Mouse (Mus musculus) hematopoietic stem cell, adult 5-6 weeks (primary cell): Measurements from ENCODE around the gene Adamts12. TPM values are rescaled to one million over a fixed set of nuclear protein-coding genes. Genes with fewer than 3 reads are reported as not detected.
A peak's percentile ranks its signal among the peaks of the same experiment; 100 is the strongest.

Source experiments
- ATAC-seq, 2 experiments: fragments of 125-278 bp in 1 of 2; replicated peaks in 1 of 2; 2 replicates each; pipeline ENCODE4 v1.8.0; 2016 to 2017; ENCODE audit warnings: inconsistent platforms in 2 of 2, mild to moderate bottlenecking in 2 of 2, moderate number of reproducible peaks in 2 of 2, low read depth in 1 of 2, moderate TSS enrichment in 1 of 2; ENCODE audit not compliant: low FRiP score in 2 of 2, poor library complexity in 2 of 2, severe bottlenecking in 2 of 2, insufficient read depth in 1 of 2, low TSS enrichment in 1 of 2
- total RNA-seq: library from RNA; stranded (forward); fragments of 172-1452, 232-1000 nt; gene quantifications from 2 replicates; pipeline ENCODE4 v1.2.3, GENCODE M21; 2017

The Adamts12 gene
- total RNA-seq, 1 experiment from 2014 or later = 0.74 TPM

DNA sequence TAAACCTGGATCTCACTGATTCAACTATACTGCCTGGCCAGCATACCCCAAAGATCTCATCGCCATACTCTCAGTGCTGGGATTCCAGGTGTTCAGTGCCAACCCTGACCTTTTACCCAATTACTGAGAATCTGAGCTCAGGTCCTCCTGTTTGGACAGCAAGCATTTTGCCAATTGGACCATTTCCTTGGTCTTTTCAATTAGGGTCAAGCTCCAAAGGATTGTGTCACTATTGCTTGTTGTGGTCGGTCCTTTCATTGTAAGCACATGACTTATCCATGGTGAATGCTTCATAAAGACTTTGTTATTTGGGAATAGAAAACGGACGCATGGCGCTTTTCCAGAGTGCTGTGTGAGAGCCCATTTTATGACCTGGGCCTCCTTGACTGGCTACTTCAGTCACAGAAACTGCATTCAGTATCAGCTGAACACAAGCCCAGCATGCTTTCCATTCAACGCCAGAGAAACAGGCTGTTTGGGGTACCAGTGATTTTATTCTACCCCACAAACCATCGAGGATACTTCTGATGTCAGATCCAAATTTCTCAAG lies 133.7 kb downstream of the Adamts12 start:
- no peak for ATAC-seq

DNA sequence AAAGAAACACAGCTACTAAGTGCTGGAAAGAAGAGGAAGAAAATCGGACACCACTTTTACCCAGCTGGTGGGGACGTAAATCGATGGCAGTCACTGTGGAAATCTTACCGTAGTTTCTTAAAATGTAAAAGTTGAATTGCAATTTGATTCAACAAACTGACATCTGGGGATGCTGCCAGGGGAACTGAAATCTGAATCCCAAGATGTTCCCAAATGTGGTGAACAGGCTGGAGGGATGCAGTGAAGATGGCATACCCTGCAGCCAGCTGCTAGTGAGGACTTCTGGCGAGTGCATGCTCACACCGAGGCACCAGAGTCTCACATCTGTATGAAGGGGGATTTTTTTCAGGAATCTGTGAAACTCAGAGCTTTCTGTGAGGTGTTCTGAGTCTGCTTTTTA lies 138.5 kb downstream of the Adamts12 start:
- no peak for ATAC-seq

DNA sequence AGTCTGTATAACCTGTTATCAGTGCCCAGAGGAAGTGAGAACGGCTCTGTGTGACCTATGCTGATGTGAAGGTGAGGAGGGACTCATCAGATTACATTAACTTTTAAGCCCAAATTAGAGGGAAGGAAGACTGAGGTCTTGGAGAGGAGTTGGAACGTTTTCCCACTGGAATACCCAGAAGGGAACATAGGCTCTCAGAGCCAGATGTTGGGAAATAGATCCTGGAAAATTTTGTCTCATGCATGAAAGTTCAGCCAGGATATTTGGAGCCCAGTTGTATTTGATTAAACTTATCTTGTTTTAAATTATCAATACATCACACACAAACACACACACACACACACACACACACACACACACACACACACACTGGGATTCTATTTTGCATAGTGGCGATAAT lies 140.3 kb downstream of the Adamts12 start:
- no peak for ATAC-seq

DNA sequence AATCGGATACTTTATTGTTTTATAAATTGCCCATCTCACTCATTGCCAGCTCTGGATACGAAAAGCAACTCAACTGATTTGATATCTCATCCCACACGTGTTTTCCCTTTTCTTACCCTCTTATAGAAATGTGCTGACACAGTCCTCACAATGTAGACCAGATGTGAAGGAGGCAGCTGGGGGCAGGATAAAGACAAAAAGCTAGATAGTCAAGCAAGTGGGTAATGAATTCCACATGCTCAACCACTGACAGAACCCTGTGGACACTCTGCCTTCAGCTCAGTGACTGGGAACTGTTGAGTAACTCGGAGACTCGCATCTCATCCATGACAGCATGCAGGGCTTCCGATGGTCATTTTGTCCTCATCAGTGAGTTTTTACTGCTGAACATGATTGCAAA lies 146.4 kb downstream of the Adamts12 start:
- ATAC-seq = no peak

DNA sequence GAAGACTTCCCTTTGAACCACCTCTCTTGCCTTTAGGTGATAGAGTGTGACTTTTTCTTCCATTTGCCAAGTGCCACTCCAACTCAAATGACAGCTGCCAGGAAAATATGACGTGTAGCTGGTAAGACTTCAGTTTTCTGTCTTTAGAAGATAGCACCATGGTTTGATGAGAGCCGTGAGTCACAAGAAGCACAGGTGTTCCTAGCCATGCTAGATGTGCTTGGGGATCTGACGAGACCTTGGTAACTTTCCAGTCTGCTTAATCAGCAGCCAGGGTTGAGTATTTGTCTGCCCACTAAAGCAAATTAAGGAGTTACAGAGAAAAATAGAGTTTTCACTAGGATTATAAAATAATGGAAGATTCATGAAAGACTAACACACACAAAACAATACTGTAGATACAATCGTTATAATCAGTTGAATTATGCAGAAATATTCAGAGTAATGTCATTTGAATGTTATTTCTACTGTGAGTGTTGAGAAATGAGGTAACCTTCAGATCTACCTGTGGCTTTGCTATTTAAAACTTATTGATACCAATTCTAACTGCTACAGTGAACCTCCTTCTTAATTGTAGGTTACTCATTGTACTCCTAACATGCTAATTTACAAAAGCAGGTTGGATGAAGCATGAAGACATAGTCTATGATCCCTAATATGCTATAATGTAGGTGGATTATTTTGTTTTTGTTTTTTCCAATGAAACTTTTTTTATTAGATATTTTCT lies 169.5 kb downstream of the Adamts12 start:
- ATAC-seq = no peak

DNA sequence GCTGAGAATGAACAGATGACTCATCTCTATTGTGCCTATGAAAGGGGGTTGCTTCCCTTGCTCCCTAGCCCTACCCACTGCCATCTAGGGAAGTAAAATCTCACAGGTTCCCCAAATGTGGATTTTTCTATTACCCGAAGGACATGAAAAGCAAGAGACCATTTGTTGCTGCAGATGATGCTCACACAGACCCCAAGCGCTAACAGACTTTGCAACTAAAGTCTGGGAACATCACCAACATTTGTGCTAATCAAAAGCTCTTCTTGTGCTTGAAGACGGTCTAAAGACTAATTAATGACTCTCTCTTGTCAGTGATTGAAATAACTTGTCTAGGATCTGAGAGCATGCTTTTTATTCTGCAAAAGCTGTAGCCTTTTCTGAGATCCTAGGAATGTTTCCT lies 175.8 kb downstream of the Adamts12 start:
- ATAC-seq = no peak

DNA sequence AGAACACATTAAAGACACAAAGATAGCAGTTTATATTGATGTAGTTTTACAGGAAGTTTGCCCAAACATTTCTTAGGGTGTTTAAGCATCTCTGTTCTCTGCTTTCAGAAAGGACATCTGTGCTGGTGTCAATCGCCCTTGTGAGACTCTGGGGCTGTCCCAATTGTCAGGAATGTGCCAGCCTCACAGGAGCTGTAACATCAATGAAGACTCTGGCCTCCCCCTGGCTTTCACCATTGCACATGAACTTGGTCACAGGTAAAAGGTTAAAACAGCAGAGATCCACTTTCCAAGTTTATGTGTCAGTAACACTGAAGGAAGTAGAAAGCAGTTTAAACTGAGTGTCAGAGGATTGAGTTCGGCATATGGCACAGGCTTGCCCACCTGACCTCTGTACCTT lies 176.7 kb downstream of the Adamts12 start:
- ATAC-seq = no peak

DNA sequence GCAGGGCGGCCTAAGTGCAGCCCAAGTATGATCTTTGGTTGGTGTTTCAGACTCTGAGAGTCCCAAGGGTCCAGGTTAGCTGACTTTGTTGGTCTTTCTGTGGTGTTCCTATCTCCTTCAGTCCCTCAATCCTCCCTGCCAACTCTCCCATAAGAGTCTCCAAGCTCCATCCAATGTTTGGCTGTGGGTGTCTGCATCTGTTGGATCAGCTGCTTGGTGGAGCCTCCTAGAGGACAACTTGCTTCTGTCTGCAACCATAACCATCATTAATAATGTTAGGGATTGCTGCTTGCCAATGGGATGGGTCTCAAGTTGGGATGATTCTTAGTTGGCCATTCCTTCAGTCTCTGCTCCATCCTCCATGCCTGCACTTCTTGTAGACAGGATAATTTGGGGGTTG lies 181.8 kb downstream of the Adamts12 start:
- no peak for ATAC-seq

DNA sequence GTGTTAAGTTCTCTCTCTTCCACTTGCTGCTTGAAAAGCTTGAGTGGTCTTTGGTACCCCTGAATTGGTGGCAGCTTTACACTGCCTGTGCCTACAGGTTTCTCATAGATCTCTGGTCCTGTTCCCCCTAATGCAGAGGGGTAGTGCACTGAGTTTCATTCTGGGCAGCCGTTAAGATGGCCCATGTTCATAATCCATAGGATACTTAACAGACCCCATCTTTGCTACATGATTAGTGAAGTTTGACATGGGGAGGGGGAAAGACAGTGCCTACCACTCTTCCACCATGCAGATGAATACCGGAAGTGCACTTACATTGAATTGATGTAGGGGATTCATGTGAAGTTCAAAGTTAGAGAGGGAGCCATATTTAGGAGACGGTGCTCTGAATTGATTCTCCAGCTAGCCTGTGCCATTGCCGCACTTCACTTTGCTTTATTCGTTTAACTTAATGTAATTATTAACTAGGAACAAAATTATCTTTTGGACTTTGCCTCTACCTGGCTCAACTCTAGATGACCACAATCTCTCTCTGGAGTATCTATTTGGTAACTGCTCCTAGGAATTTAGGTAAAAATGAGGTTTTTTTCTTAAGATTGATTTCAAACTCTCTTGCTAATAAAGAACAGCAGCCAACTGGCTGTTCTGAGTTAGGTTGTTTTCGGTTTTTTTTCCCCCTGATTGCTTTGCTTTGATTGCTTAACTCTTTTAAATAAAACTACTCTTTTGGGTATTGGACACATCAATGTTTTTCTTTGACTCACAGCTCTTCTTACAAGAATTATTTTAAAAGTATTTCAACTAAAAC lies 214.9 kb downstream of the Adamts12 start:
- no peak for ATAC-seq

DNA sequence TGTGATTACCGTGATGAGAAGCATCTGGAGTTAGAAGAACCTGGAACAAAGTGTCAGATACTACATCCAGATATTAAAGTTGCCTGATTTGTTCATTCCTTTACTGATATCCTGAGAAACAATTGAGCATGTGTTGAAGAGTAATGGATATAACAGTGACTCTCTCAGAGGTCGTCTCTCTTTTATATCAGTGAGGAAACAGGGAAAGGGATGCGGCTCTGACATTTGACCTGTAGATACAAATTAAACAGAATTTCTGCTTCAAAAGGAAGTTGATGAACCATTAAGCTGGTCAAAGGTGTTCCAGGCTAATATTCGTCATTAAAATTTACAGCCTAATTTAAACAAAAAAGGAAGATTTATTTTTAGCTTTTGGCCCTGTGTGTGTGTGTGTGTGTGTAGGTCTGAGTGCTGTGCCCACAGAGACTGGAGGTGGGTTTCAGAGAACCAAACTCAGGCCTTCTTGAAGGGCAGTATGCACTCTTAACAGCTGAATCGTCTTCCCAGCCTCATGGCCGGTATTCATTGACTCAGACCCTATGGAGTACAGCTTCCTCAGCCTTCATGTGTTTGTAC lies 216.2 kb downstream of the Adamts12 start:
- no peak for ATAC-seq

DNA sequence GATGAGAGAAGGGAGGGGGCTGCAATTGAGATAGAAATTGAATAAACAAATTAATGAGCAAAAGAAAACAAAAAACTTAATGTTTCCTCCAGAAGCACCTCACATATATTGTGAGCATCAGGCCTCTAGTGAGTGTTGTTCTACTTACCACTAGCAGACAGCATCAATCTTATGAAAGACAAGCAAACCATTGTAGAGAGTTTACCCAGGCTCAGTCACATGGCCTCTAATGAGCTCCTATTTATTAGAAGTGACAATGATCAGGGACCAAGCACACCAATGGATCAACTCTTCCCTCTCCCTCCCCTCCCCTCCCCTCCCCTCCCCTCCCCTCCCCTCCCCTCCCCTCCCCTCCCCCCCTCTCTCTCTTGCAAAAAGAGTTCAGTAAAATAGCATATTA lies 218.6 kb downstream of the Adamts12 start:
- ATAC-seq = no peak

DNA sequence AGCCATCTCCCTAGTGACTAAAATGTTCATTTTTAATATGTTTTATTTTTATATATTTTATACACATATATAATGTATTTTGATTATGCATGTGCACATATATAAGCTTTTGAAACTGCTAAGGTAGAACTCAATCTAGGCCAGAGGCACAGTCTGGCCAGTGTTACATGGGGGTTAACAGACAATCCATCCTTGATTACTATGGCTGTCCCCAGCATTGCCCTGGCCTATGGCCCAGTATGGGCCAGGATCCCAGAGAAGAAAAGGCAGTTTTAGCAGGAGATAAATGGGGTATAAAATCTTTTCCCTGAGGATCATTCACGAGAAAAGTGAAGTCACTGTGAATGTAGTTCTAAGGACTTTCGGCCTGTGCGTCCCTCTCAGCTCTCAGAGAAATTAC lies 223.2 kb downstream of the Adamts12 start:
- no peak for ATAC-seq

DNA sequence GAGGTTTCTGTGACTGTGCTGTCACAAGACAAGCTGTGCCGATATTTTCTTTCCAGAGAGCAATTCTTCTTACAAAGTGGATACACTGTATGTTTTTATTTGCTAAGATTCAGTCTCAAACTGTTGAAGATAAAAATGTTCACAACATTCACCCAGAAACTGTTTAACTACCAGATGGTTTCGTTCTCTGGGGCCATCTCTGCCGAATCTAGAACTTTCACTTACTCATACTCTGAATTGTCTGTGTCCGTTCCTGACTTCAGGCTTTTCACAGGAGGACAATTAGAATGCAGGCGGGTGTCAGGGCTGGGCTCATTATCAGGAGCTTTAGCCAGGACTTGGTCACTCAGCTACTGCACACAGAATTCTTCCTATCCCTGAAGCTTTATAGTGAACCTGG lies 227.7 kb downstream of the Adamts12 start:
- no peak for ATAC-seq

DNA sequence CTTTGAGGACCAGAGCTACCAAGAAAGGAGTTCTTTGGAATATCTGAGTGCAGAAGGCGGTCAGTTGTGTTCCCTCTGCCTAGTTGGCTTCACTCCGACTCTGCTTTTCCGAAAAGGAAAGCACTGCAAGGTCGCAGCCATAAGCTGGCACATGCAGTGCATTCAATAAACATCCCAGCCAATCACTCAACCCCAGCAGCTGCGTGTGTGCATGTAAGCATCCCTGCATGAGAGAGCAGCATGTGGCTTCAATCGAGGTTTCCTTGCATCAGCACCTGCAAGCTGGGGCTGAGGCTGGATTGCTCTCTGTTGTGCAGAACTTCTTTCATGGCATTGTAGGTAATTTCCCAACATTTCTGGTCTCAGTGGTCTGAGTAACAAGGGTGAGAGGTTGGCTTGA lies 230.4 kb downstream of the Adamts12 start:
- no peak for ATAC-seq

DNA sequence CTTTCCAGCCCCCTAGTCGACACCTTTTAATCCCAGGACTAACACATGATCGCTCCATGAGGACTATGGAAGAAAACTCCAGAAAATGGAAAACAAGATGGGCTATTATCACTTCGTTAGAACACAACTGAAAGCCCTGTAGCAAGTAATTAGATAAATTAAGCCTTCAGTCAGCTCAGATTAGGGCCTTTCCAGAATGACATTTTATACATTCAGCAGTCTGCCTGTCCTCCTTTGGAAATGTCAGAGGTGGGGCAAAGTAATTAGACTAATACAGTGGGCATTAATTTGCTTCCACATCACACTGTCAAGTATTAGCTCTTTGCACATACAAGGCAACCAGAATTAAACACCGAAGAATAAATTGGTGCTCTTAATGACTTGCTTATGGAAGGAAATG lies 233.4 kb downstream of the Adamts12 start:
- ATAC-seq = no peak

DNA sequence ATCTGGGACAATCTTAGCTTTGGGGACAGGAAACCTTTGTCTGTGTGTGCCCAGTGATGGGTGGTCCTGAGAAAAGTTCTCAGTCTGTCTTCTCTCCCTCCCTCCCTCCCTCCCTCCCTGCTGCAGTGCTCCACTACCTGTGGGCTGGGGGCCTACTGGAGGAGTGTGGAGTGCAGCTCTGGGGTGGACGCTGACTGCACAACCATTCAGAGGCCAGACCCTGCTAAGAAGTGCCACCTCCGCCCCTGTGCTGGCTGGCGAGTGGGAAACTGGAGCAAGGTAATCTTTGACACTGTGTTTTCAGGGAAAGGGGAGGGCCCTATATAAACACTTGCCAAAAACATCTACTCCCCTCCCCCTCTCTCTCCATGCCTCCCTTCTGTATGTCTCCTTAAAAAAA lies 252.5 kb downstream of the Adamts12 start:
- ATAC-seq = no peak

DNA sequence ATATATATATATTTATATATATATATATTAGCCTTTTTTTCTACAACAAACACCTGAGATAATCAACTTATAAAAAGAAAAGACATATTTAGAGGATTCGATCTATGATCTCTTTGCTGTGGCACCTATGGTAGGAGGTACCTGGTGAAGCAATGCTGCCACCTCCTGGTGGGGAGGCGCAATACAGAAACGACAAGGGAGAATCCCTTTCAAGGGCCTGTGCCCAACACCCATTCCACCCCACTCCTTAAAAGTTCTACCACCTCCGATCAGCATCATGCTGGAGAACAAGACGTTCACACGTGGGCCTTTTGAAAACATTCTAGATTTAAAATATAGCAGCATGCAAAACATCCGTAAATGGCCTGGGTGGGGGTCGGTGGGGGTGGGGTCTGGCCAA lies 255.9 kb downstream of the Adamts12 start:
- peak in 1 of 2 experiments; percentile 46; a peak in 1 of 4 replicates for ATAC-seq

DNA sequence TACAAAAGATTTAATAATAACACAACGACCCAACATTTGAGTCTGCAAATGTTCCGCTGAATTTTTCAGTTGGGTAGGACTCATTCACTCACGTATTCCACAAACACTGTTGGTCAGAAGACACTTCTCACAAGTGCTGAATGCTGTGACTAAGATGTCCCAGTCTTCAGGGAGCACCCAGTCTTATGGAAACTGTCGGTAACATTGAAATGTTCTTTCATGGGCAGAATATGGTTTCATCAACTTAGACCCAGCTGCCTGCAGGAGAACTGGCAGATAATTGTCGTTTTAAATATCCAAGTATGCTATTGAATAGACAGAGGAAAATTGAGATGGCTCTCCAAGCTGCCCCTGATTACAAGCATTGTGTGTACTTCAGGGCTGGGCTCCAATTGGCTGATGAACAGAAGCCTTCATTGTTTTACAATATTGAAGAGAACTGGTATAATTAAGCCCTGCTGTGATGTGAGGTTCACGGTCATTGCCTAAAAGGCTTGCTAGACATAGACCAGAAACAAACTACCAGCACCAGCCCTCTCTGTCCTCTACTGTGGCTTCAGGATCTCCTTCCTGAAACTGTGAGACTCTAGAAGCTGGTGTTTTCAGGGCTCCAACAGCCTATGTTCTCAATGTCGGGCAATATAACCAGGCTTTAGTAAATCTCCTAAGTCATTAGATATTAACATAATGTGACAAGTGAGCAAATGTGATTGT lies 275.0 kb downstream of the Adamts12 start:
- no peak for ATAC-seq
